Mouse (Mus musculus) liver, adult 2 months (tissue): ENCODE measurements at regions not wholly inside any gene's neighbourhood (a gene's known extent, or its start where the extent isn't known, plus 50 kb on each side); places are given as distances from the start of the nearest gene placed in this dataset.

ENCODE experiments used
- DNase-seq: peaks from one replicate; pipeline ENCODE4 v3.0.0-alpha.2; 2011; ENCODE audit warnings: low read depth, low spot score; ENCODE audit errors: extremely low read depth
- H3K27ac ChIP-seq: fragments of 200-500 bp; replicated peaks from 2 replicates; pipeline ENCODE4 v1.5.1; 2012; ENCODE audit warnings: low read depth, mild to moderate bottlenecking, control low read depth, inconsistent platforms, low read length; ENCODE audit not compliant: insufficient read depth
- H3K27me3 ChIP-seq: fragments of 200-500 bp; 2 replicates; pipeline ENCODE4 v1.6.1; 2012; ENCODE audit warnings: mild to moderate bottlenecking, moderate library complexity, low read length, inconsistent platforms; ENCODE audit not compliant: control insufficient read depth, insufficient read depth
- H3K36me3 ChIP-seq: fragments of 200-500 bp; 2 replicates; pipeline ENCODE4 v1.6.1; 2012; ENCODE audit warnings: low read length, inconsistent platforms; ENCODE audit not compliant: control insufficient read depth, insufficient read depth
- H3K4me1 ChIP-seq: fragments of 200-500 bp; 2 replicates; pipeline ENCODE4 v1.6.1; 2011; ENCODE audit warnings: low read length; ENCODE audit not compliant: control insufficient read depth, insufficient read depth
- H3K4me3 ChIP-seq: fragments of 200-500 bp; 2 replicates; pipeline ENCODE4 v1.5.1; 2011; ENCODE audit warnings: low read depth, mild to moderate bottlenecking, control low read depth, low read length, moderate library complexity; ENCODE audit not compliant: insufficient read depth
- H3K79me2 ChIP-seq: fragments of 200-500 bp; 2 replicates; pipeline ENCODE4 v1.6.1; 2012; ENCODE audit warnings: inconsistent platforms, mild to moderate bottlenecking, low read length, moderate library complexity; ENCODE audit not compliant: control insufficient read depth, insufficient read depth
- H3K9ac ChIP-seq: fragments of 200-500 bp; 2 replicates; pipeline ENCODE4 v1.6.1; 2012; ENCODE audit warnings: low read depth, mild to moderate bottlenecking, control low read depth, inconsistent platforms, low read length
- CTCF ChIP-seq: fragments of 200-500 bp; IDR thresholded peaks from 2 replicates; pipeline ENCODE4 v1.5.1; 2011; ENCODE audit warnings: low read depth, low read length, control low read depth
- POLR2A ChIP-seq: fragments of 200-500 bp; IDR thresholded peaks from 2 replicates; pipeline ENCODE4 v1.6.1; 2011; ENCODE audit warnings: low read length, control low read depth; ENCODE audit not compliant: insufficient read depth; ENCODE audit errors: extremely low read depth
- WGBS: fragments of 180-500 bp; shearing (Covaris S2); methylation state at CpG from one replicate; pipeline ENCODE4 v1.1.7; 2018; 5-methylcytosine and 5-hydroxymethylcytosine counted together

DNA sequence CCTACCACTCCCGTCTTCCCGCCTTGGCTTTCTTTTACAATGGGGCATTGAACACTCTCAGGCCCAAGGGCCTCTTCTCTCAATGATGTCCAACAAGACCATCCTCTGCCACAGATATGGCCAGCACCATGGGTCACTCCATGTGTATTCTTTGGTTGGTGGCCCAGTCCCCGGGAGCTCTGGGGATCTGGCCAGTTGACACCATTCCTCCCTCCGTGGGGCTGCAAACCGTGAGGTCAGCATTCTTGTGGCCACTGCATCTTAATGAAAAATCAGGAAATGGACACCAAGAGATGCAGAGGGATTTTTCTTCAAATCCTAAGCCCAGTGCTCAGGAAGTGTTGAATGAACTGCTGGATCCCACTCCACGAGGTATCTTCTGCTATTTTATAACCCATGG is 99.3 kb upstream of the Bod1l start:
- no peak for TF ChIP-seq POLR2A
- TF ChIP-seq CTCF = no peak
- Histone ChIP-seq H3K9ac (no peak overlapping the region), H3K27ac (no peak overlapping the region), H3K4me1 (no peaks in the 10 kb centered on the region), H3K36me3 (no peaks in the 10 kb centered on the region), H3K4me3 (no peak overlapping the region), H3K27me3 (no peaks in the 10 kb centered on the region), H3K79me2 (no peaks in the 10 kb centered on the region)
- 88% methylated on average over 6 of the region's 6 CpGs for WGBS
- DNase-seq = no peak

DNA sequence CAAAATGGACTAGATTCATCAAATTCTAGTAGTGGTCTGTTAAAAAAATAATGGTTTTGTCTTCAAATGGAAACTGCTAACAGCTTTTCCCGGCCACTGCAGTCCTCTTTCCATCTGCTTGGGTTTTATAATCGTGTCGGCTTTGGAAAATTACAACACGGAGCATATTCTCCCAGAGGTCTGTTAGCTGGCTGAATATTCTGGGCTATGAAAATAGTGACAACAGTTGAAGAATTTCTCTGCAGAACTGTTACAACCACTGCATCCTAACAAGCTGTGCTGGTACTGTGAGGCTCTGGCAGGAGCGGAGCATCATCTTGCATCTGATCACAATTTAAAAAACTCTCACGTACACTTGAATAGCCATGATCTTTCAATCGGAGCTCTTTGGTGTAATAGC is 98.0 kb upstream of the Bod1l start:
- Histone ChIP-seq H3K36me3 (no peaks in the 10 kb centered on the region), H3K79me2 (no peaks in the 10 kb centered on the region), H3K4me3 (no peak overlapping the region), H3K9ac (no peak overlapping the region), H3K27me3 (no peaks in the 10 kb centered on the region), H3K4me1 (no peaks in the 10 kb centered on the region), H3K27ac (no peak overlapping the region)
- no peak for TF ChIP-seq CTCF
- TF ChIP-seq POLR2A = no peak
- 88% methylated on average over 7 of the region's 7 CpGs for WGBS
- DNase-seq = no peak

DNA sequence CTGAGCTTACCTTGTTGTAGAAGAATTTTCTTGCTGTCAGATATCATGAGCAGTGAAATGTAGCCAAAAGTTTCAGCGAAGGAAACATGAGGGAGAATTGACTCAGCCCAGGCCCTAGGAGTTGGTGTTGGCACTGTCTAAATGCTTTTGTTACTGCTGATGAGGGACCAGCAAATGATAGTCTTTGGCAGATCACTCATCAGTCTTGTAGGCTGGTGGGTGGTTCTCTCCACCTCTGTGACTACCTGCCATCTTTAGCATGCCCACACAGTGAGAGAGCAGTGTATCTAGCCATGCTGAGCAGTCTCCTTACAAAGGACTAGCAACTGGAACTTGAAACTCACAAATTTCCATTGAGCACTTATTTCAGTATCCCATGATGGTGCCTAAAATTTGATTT is 97.1 kb upstream of the Bod1l start:
- H3K79me2 ChIP-seq = no peaks in the 10 kb centered on the region
- TF ChIP-seq CTCF = no peak
- no peak for TF ChIP-seq POLR2A
- H3K27me3 ChIP-seq = no peaks in the 10 kb centered on the region
- WGBS = 87% methylated on average over 1 of the region's 1 CpGs
- DNase-seq = no peak
- no peak overlapping the region for H3K4me3 ChIP-seq
- H3K27ac ChIP-seq = no peak overlapping the region
- no peaks in the 10 kb centered on the region for H3K36me3 ChIP-seq
- no peak overlapping the region for H3K9ac ChIP-seq
- H3K4me1 ChIP-seq = no peaks in the 10 kb centered on the region

DNA sequence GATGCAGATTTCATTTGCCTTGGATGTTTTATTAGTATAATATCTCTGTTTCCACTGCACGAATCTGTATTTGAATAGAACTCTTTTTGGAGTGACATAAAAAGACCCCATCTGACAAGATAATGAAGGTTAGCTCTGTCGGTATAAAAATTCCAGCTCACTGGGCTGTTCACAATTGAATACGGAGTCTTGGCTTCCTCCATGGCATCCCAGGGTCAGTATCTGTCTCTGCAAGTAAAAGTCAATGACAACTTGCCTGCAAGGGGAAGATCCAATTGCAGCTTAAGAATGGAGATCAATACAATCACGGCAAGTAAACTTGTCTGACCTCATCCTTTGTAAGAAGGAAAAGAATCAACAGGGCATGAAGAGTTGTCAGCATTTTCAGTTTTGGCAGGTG is 95.6 kb upstream of the Bod1l start:
- 65% methylated on average over 4 of the region's 4 CpGs for WGBS
- Histone ChIP-seq H3K36me3 (no peaks in the 10 kb centered on the region), H3K79me2 (no peaks in the 10 kb centered on the region), H3K9ac (no peak overlapping the region), H3K4me3 (no peak overlapping the region), H3K27me3 (no peaks in the 10 kb centered on the region), H3K27ac (no peak overlapping the region), H3K4me1 (no peaks in the 10 kb centered on the region)
- TF ChIP-seq POLR2A (no peak), CTCF (no peak)
- no peak for DNase-seq

DNA sequence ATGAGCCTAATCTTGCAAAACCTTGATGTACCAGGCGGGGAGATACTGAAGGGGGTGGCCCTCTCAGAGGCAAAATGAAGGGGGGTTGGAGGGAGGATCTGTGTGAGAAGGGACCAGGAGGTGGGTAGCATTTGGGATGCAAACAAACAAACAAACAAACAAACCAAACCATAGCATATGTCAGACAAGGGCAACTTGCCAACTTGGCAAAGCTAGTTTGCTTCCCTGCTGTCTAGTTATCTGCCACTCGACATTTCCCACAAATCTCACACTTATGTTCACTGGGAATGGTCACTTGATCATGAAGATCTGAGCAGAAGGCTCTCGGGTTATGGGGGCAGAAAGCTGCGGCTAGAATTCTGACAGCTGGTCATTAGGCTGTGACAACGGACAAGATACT is 65.9 kb upstream of the Bod1l start:
- H3K36me3 ChIP-seq = no peaks in the 10 kb centered on the region
- TF ChIP-seq POLR2A = no peak
- TF ChIP-seq CTCF = no peak
- H3K27ac ChIP-seq = no peak overlapping the region
- no peak overlapping the region for H3K9ac ChIP-seq
- no peak overlapping the region for H3K4me3 ChIP-seq
- H3K79me2 ChIP-seq = no peaks in the 10 kb centered on the region
- H3K4me1 ChIP-seq = no peaks in the 10 kb centered on the region
- 83% methylated on average over 5 of the region's 5 CpGs for WGBS
- no peak for DNase-seq
- H3K27me3 ChIP-seq = no peaks in the 10 kb centered on the region

DNA sequence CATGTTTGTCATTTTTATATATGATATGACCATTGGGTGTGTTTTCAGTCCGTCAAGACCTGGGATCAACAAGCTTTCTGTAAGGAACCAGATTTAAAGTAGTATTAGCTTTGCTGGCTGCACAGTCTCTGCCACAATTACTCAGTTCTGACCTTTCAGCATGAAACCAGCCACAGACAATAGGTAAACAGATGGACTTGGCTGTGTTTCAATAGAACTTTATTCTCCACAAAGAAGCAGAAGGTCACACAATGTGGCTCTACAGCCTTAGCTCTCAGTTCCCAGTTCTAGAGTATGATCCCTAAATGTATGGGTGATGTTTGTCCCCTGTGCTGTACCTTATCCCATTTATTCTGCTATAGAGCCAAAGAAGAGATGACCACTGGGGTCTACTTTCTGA is 63.6 kb upstream of the Bod1l start:
- no peak overlapping the region for H3K27ac ChIP-seq
- peak; percentile 13 for DNase-seq
- H3K27me3 ChIP-seq = no peaks in the 10 kb centered on the region
- H3K36me3 ChIP-seq = no peaks in the 10 kb centered on the region
- 34% methylated on average over 1 of the region's 1 CpGs for WGBS
- no peaks in the 10 kb centered on the region for H3K4me1 ChIP-seq
- H3K79me2 ChIP-seq = no peaks in the 10 kb centered on the region
- no peak overlapping the region for H3K4me3 ChIP-seq
- TF ChIP-seq POLR2A (no peak), CTCF (no peak)
- H3K9ac ChIP-seq = no peak overlapping the region
